Mouse (Mus musculus): Measurements from ENCODE around the gene Gbp2b. TPM values are rescaled to one million over a fixed set of nuclear protein-coding genes. Genes with fewer than 3 reads are reported as not detected.
A peak's percentile ranks its signal among the peaks of the same experiment; 100 is the strongest.
"Not testable (repeated sequence)": the region's sequence is repeated elsewhere in the genome, so short reads cannot be mapped to it uniquely, and the experiment has no call there.

Gbp2b gene
- polyA plus RNA-seq, 1 experiment from 2014 or later = not detected

DNA sequence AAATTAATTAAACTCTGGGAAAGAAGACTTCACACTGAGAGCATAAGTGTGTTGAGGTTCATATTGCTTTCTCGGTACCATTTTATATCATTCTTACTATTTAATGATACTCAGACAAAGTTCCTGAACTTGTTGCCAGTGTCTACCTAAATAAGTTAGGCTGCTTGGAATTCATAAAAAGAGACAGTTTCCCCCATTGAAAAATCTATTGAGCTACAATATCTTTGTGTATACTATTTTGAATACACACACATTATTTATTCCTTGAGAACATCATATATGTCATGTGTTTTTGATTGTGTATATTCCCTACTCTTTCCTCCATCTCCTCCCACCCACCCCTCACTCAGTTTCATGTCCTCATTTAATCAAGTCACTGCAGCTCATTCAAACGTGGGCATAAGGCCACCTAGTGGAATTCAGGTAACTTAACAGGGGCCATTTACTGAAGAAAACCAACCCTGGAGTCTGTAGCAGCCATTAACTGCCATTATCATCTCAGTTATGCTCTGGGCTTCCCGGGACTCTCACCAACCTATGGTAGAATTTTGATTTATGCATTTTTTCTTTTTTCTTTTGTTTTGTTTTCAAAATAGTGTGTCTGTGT, 26.4 kb downstream of the Gbp2b start:
- no peaks in the 10 kb centered on the region for H3K36me3 ChIP-seq
- H3K9ac ChIP-seq = no peak overlapping the region
- 51% methylated on average over 3 of the region's 3 CpGs for WGBS
- H3K9me3 ChIP-seq (replicated peaks) = no peaks in the 10 kb centered on the region
- H3K27me3 ChIP-seq = no peaks in the 10 kb centered on the region
- H3K27ac ChIP-seq (replicated peaks) = no peak overlapping the region
- ATAC-seq (ENCODE audit: insufficient number of reproducible peaks, low FRiP score, low TSS enrichment, low read depth) = no peak
- H3K4me3 ChIP-seq (replicated peaks) = no peak overlapping the region
- H3K4me2 ChIP-seq (replicated peaks) = peak overlapping the region; percentile 26
- no peaks in the 10 kb centered on the region for H3K4me1 ChIP-seq

DNA sequence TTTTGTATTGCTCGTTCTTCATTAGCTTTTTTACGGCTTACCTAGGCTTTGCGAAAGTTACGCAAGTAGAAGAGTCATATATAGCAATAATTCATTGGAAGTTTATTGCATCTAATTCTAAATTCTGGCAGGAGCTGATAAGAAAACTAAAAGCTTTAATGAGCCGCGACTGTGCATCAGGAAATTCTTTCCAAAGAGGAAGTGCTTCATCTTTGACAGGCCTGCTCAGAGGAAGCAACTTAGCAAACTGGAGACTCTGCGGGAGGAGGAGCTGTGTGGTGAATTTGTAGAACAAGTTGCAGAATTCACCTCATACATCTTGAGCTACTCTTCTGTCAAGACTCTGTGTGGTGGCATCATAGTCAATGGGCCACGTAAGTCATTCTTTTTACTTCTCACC, 35.7 kb downstream of the Gbp2b start:
- no peaks in the 10 kb centered on the region for H3K9me3 ChIP-seq (replicated peaks)
- H3K27ac ChIP-seq (replicated peaks) = no peak overlapping the region
- 84% methylated on average over 8 of the region's 8 CpGs for WGBS
- no peaks in the 10 kb centered on the region for H3K27me3 ChIP-seq
- H3K4me3 ChIP-seq (replicated peaks) = no peak overlapping the region
- no peak overlapping the region for H3K4me2 ChIP-seq (replicated peaks)
- H3K36me3 ChIP-seq = no peaks in the 10 kb centered on the region
- H3K9ac ChIP-seq = no peak overlapping the region
- ATAC-seq (ENCODE audit: insufficient number of reproducible peaks, low FRiP score, low TSS enrichment, low read depth) = no peak
- H3K4me1 ChIP-seq = no peaks in the 10 kb centered on the region

DNA sequence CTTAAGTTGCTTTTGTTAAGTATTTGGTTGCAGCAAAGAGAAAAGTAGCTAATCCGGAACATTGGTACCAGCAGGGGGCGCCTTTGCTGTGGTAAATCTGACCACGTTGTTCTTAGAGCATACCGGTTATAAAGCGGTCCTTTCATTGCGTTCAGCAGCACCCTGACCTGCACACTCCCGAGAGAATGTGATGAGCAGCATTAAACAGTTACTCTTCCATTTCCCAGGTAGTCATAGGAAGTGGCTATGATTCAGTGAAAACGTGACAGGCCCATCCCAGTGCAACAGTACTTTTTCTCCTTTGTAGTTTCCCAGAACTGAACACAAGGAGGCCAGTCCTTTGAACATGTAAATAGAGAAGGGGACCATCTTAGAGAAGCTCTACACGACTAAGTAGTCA, 45.6 kb downstream of the Gbp2b start:
- WGBS = 6% methylated on average over 9 of the region's 9 CpGs
- Histone ChIP-seq H3K4me1 (no peaks in the 10 kb centered on the region), H3K9ac (no peak overlapping the region), H3K27me3 (no peaks in the 10 kb centered on the region), H3K36me3 (no peaks in the 10 kb centered on the region), H3K4me3 (replicated peaks) (no peak overlapping the region), H3K4me2 (replicated peaks) (no peak overlapping the region), H3K9me3 (replicated peaks) (no peaks in the 10 kb centered on the region), H3K27ac (replicated peaks) (no peak overlapping the region)
- ATAC-seq (ENCODE audit: insufficient number of reproducible peaks, low FRiP score, low TSS enrichment, low read depth) = no peak

DNA sequence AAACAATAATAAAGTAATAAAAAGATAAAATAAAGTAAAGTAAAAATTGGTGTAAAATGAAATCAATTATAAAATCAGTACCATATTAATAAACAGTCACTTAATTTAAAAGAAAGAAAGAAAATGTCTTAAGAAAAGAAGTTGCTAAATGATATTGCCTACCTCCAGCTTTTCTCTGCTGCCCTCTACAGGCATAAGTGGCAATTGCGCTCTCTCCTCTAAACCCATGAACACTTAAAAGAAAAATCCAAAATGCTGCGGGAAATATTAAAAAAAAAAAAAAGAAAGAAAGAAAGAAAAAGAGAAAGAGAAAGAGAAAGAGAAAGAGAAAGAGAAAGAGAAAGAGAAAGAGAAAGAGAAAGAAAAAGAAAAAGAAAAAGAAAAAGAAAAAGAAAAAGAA, 51.3 kb downstream of the Gbp2b start:
- WGBS = 3% methylated on average over 2 of the region's 2 CpGs

GRCm38 (mm10) chr3:142647836-142648235, 53.2 kb downstream of the Gbp2b start:
- not testable (repeated sequence) for H3K4me1 ChIP-seq; H3K4me3 ChIP-seq (replicated peaks); H3K9ac ChIP-seq; H3K4me2 ChIP-seq (replicated peaks); H3K27me3 ChIP-seq; H3K9me3 ChIP-seq (replicated peaks); ATAC-seq (ENCODE audit: insufficient number of reproducible peaks, low FRiP score, low TSS enrichment, low read depth); H3K27ac ChIP-seq (replicated peaks); H3K36me3 ChIP-seq
- 53% methylated on average over 7 of the region's 7 CpGs for WGBS

More for the DNA sequence above, 51.3 kb downstream of the Gbp2b start:
- H3K27me3 ChIP-seq; H3K4me3 ChIP-seq (replicated peaks); H3K4me2 ChIP-seq (replicated peaks); H3K27ac ChIP-seq (replicated peaks); H3K9ac ChIP-seq; H3K4me1 ChIP-seq; H3K36me3 ChIP-seq; ATAC-seq (ENCODE audit: insufficient number of reproducible peaks, low FRiP score, low TSS enrichment, low read depth); H3K9me3 ChIP-seq (replicated peaks): not testable (repeated sequence)

DNA sequence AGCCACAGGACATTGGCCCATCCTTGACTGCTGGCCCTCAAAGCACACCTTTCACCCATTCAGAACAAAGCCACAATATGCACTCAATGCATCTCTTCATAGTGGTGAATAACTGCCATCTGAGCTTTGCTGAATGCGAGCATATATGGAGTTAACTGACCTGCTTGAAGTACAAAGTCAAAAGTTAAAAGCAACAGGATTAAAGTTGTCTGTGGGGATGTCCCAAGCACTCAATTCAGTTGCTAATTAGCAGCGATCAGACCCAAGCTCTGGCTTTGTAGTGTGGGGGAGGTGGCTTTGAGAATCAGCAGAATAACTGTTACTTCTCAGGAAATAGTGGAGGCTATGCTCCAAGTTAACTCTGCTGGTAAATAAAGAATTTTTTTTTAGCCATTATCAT, 55.6 kb downstream of the Gbp2b start:
- Histone ChIP-seq H3K36me3 (no peaks in the 10 kb centered on the region), H3K4me3 (replicated peaks) (no peak overlapping the region), H3K27me3 (no peaks in the 10 kb centered on the region), H3K9ac (no peak overlapping the region), H3K4me2 (replicated peaks) (no peak overlapping the region), H3K27ac (replicated peaks) (no peak overlapping the region), H3K4me1 (no peaks in the 10 kb centered on the region), H3K9me3 (replicated peaks) (no peaks in the 10 kb centered on the region)
- 29% methylated on average over 2 of the region's 2 CpGs for WGBS
- ATAC-seq (ENCODE audit: insufficient number of reproducible peaks, low FRiP score, low TSS enrichment, low read depth) = no peak

GRCm38 (mm10) chr3:142664723-142665122, 70.1 kb downstream of the Gbp2b start:
- Histone ChIP-seq H3K9me3 (replicated peaks) (no peaks in the 10 kb centered on the region), H3K36me3 (no peaks in the 10 kb centered on the region), H3K4me2 (replicated peaks) (no peak overlapping the region), H3K9ac (no peak overlapping the region), H3K27me3 (no peaks in the 10 kb centered on the region), H3K4me1 (no peaks in the 10 kb centered on the region), H3K4me3 (replicated peaks) (no peak overlapping the region), H3K27ac (replicated peaks) (no peak overlapping the region)
- ATAC-seq (ENCODE audit: insufficient number of reproducible peaks, low FRiP score, low TSS enrichment, low read depth) = no peak
- WGBS = 87% methylated on average over 8 of the region's 8 CpGs

Small RNA genes lying within 50 kb of the gene (microRNA-seq; reads per million reads assigned to microRNA genes)
- not detected for gene Mir6381 (ENCODE audit: borderline number of aligned reads)

Other genes with a start within 250 kb of the Gbp2b start
- gene Pdlim5, start 199.2 kb upstream of the Gbp2b start, polyA plus RNA-seq (2015; fragmentation: Nextera tagmentation; extraction: Ambion mirVana) = 40.5 and 45.5 TPM in 2 replicates
- gene Gbp5, start 100.9 kb upstream of the Gbp2b start, polyA plus RNA-seq (2015; fragmentation: Nextera tagmentation; extraction: Ambion mirVana) = 0.09 and 0.12 TPM in 2 replicates
- 2.6 and 3.6 TPM in 2 replicates for gene Gbp7, start 64.5 kb upstream of the Gbp2b start, polyA plus RNA-seq (2015; fragmentation: Nextera tagmentation; extraction: Ambion mirVana)
- 1.4 and 1.7 TPM in 2 replicates for gene Gbp3, start 34.8 kb upstream of the Gbp2b start, polyA plus RNA-seq (2015; fragmentation: Nextera tagmentation; extraction: Ambion mirVana)
- gene Gbp2, start 25.8 kb downstream of the Gbp2b start, polyA plus RNA-seq (2015; fragmentation: Nextera tagmentation; extraction: Ambion mirVana) = 0.85 and 1.0 TPM in 2 replicates
- 14.5 and 15.0 TPM in 2 replicates for gene Kyat3, start 106.2 kb downstream of the Gbp2b start, polyA plus RNA-seq (2015; fragmentation: Nextera tagmentation; extraction: Ambion mirVana)
- 79.6 and 81.5 TPM in 2 replicates for gene Gtf2b, start 170.2 kb downstream of the Gbp2b start, polyA plus RNA-seq (2015; fragmentation: Nextera tagmentation; extraction: Ambion mirVana)

Measured in embryonic facial prominence, embryonic 15.5 days (tissue).